Mouse (Mus musculus) midbrain, embryonic 16.5 days (tissue): ENCODE data around the gene Aanat. TPM values are rescaled to one million over a fixed set of nuclear protein-coding genes. Genes with fewer than 3 reads are reported as not detected.

Experiments
- ATAC-seq: fragments of 200-750 bp; cut with Nextera tagmentation; 2 replicates; pipeline ENCODE4 v1.8.0; 2017; ENCODE audit warnings: moderate TSS enrichment
- H3K27ac ChIP-seq: fragments of 300-500 bp; sonication (generic); 2 replicates; pipeline ENCODE4 v1.5.1; 2014; ENCODE audit warnings: mild to moderate bottlenecking, low read length, mixed read lengths
- H3K27me3 ChIP-seq: fragments of 300-500 bp; sonication (generic); 2 replicates; pipeline ENCODE4 v1.6.1; 2014; ENCODE audit warnings: low read depth, low read length, mixed read lengths; ENCODE audit not compliant: control insufficient read depth, insufficient read depth
- H3K36me3 ChIP-seq: fragments of 300-500 bp; sonication (generic); 2 replicates; pipeline ENCODE4 v1.6.1; 2014; ENCODE audit warnings: mild to moderate bottlenecking, low read length, moderate library complexity, mixed read lengths; ENCODE audit not compliant: control insufficient read depth, insufficient read depth
- H3K4me1 ChIP-seq: fragments of 300-500 bp; sonication (generic); 2 replicates; pipeline ENCODE4 v1.6.1; 2014; ENCODE audit warnings: mild to moderate bottlenecking, low read length, mixed read lengths; ENCODE audit not compliant: control insufficient read depth, insufficient read depth
- H3K4me2 ChIP-seq: fragments of 300-500 bp; sonication (generic); 2 replicates; pipeline ENCODE4 v1.6.1; 2014; ENCODE audit warnings: mild to moderate bottlenecking, low read length, mixed read lengths
- H3K4me3 ChIP-seq: fragments of 300-500 bp; sonication (generic); 2 replicates; pipeline ENCODE4 v1.5.1; 2014; ENCODE audit warnings: low read depth, mild to moderate bottlenecking, low read length, moderate library complexity, mixed read lengths
- H3K9ac ChIP-seq: fragments of 300-500 bp; sonication (generic); 2 replicates; pipeline ENCODE4 v1.6.1; 2014; ENCODE audit warnings: low read depth, low read length, mixed read lengths
- H3K9me3 ChIP-seq: fragments of 300-500 bp; sonication (generic); replicated peaks from 2 replicates; pipeline ENCODE4 v1.6.1; 2014; ENCODE audit warnings: mild to moderate bottlenecking, low read length, mixed read lengths; ENCODE audit not compliant: control insufficient read depth, poor library complexity, severe bottlenecking
- WGBS: fragments of 180-500 bp; shearing (Covaris S2); extraction: QIAGEN DNeasy Blood & Tissue Kit; methylation state at CpG from one replicate; pipeline ENCODE4 v1.1.7; 2014; 5-methylcytosine and 5-hydroxymethylcytosine counted together
- polyA plus RNA-seq: library from polyadenylated mRNA; unstranded; fragments of >200 nt; fragmentation: Nextera tagmentation; extraction: Ambion mirVana; gene quantifications from 2 replicates; pipeline ENCODE4 v1.2.1, GENCODE M21; 2015

The Aanat gene
- polyA plus RNA-seq, 1 experiment from 2014 or later, result 0.20 TPM

DNA sequence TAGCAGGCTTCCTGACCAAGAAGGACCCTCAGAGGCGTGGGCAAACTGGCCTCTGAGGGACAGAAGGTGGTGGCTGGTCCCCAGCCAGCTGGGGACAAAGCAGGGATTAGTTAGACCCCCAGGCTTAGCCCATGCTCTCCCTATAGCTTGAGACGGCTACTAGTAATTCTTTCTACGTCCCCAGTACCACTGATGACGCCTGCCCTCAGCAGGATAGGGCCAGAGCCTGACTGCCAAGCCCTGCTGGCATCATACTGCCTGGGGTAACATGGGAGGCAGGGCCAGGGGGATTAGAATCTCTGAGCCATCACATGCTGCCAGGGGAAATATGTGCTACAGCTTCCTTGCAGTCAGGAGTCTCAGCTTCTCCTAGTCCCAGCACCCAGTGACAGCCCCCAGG lies 7.1 kb downstream of the Aanat start:
- no peak overlapping the region for H3K9ac ChIP-seq
- no peak overlapping the region for H3K4me3 ChIP-seq
- peaks cover 8% of the 10 kb centered on the region; the same call in 1 of the 2 replicates for H3K4me1 ChIP-seq
- no peaks in the 10 kb centered on the region for H3K36me3 ChIP-seq
- no peak overlapping the region for H3K4me2 ChIP-seq
- WGBS, result 30% methylated on average over 4 of the region's 4 CpGs
- H3K27me3 ChIP-seq, result no peaks in the 10 kb centered on the region
- ATAC-seq, result no peak
- H3K27ac ChIP-seq, result no peak overlapping the region
- H3K9me3 ChIP-seq, result no peaks in the 10 kb centered on the region

DNA sequence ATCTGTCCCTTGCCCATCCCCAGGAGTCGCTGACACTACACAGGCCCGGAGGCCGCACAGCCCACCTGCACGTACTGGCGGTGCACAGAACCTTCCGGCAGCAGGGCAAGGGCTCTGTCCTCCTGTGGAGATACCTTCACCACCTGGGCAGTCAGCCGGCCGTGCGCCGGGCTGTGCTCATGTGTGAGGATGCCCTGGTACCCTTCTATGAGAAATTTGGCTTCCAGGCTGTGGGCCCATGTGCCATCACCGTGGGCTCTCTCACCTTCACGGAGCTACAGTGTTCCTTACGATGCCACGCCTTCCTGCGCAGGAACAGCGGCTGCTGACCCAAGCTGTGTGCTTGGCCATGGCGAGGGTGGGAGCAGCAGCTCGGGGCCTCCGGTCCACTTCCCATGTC lies 10.5 kb downstream of the Aanat start:
- no peak overlapping the region for H3K4me2 ChIP-seq
- no peaks in the 10 kb centered on the region for H3K27me3 ChIP-seq
- 0 out of 2 replicates have a peak, but pooled peaks cover 2% of the 10 kb centered on the region for H3K4me1 ChIP-seq
- H3K4me3 ChIP-seq, result no peak overlapping the region
- no peak for ATAC-seq
- WGBS, result 87% methylated on average over 19 of the region's 19 CpGs
- H3K9ac ChIP-seq, result no peak overlapping the region
- H3K9me3 ChIP-seq, result no peaks in the 10 kb centered on the region
- no peak overlapping the region for H3K27ac ChIP-seq
- no peaks in the 10 kb centered on the region for H3K36me3 ChIP-seq

DNA sequence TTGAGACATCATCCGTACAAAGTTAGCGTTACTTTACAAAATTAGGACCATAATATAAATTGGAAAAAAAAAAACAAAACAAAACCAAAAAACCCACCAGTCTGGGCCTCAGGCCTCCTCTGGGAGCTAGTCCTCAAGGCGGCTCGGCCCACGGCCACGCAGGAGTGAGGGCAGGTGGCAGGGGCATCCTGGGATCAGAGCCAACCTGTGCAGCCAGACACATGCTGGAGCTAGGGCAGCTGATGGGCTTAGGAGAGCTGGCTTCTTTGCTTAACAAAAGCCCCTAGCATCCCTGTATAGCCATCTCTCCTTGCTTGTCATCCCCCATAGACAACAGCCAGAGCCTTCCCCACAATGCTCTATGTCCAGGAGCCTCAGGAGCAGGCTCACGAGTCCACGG lies 12.0 kb downstream of the Aanat start:
- ATAC-seq, result no peak
- Histone ChIP-seq H3K4me2 (no peak overlapping the region), H3K9ac (no peak overlapping the region), H3K4me1 (no peaks in the 10 kb centered on the region), H3K27me3 (no peaks in the 10 kb centered on the region), H3K9me3 (no peaks in the 10 kb centered on the region), H3K36me3 (no peaks in the 10 kb centered on the region), H3K27ac (no peak overlapping the region), H3K4me3 (no peak overlapping the region)
- WGBS, result 78% methylated on average over 8 of the region's 8 CpGs

DNA sequence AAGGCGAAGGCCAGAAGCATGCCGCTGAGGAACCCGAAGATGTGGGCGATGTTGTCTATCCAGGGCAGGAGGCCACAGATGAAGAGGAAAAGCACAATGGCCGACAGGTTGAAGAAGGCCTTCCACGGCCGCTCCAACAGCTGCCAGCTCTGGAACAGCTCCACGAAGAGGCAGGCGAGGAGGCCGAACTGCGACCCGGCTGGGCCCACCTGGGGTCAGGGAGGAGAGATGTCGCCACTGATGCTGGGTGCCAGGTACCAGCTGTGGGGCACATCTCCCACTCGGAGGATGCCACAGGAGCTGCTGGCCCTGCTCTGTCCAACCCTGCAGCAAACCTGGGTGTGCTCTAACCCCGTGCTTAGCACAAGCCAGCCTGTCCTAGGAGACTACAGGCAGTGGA lies 13.0 kb downstream of the Aanat start:
- Histone ChIP-seq H3K27me3 (no peaks in the 10 kb centered on the region), H3K36me3 (no peaks in the 10 kb centered on the region), H3K4me2 (no peak overlapping the region), H3K4me1 (no peaks in the 10 kb centered on the region), H3K27ac (no peak overlapping the region), H3K9me3 (no peaks in the 10 kb centered on the region), H3K9ac (no peak overlapping the region), H3K4me3 (no peak overlapping the region)
- 93% methylated on average over 15 of the region's 15 CpGs for WGBS
- no peak for ATAC-seq

DNA sequence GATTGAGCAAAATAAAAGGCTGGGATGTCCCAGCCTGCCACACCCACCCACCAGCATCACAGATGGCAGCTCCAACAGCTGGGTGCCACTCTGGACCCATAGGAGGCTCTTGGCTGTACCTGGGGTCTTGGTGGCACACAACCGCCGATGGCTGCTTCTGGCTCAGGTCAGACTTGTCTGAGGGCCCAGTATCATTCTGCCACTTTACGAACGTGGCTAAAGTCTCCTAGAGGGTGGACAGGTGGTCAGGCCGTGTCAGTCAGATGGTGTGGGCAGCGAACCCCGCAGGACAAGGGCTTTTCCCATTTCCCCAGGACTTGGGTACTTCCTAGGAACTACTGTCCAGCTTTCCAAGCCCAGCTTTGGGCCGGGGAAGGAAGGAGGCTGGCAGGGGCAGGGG lies 14.9 kb downstream of the Aanat start:
- 88% methylated on average over 8 of the region's 8 CpGs for WGBS
- no peaks in the 10 kb centered on the region for H3K9me3 ChIP-seq
- H3K36me3 ChIP-seq, result no peaks in the 10 kb centered on the region
- no peak overlapping the region for H3K4me2 ChIP-seq
- no peak overlapping the region for H3K27ac ChIP-seq
- no peak for ATAC-seq
- no peaks in the 10 kb centered on the region for H3K27me3 ChIP-seq
- H3K4me1 ChIP-seq, result no peaks in the 10 kb centered on the region
- H3K9ac ChIP-seq, result no peak overlapping the region
- no peak overlapping the region for H3K4me3 ChIP-seq

DNA sequence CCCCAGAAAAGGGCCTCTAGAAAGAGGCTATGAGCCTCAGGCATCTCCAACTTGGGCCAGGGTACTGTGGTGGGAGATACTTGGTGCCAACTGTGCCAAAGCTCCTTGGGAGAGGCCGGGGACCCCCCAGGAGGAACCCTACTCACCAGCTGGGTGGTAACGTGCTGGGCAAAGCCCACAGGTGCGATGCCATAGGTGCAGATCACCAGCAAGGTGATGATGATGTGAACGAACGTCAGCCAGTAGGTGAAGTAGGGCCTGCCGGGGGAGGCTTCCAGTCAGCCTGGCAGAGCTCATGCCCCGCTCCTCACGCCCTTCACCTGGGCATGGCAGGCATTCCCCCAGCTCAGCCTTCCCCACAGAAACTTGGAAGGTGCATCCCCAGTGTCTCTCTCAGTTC lies 15.8 kb downstream of the Aanat start:
- no peaks in the 10 kb centered on the region for H3K27me3 ChIP-seq
- H3K27ac ChIP-seq, result no peak overlapping the region
- 87% methylated on average over 8 of the region's 8 CpGs for WGBS
- H3K4me2 ChIP-seq, result no peak overlapping the region
- H3K4me1 ChIP-seq, result no peaks in the 10 kb centered on the region
- no peaks in the 10 kb centered on the region for H3K9me3 ChIP-seq
- no peak for ATAC-seq
- H3K9ac ChIP-seq, result no peak overlapping the region
- H3K4me3 ChIP-seq, result no peak overlapping the region
- no peaks in the 10 kb centered on the region for H3K36me3 ChIP-seq

DNA sequence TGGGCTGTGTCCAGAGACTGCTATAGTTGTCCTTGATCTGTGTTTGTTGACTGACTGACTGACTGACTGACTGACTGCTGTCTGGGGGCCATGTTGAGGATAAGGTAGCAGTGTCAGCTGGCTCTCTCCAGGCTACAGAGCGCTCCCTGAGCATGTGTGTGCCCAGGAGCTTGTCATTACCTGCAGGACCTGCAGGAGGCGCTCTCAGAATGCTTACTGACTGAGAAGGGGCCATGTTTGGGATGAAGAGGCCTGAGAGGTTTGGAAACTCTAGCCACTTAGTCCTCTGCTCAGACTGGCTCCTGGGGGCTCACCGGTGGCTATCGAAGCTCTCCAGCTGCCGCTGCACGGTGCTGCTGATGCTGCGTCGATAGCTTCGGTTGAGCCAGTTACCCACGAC lies 17.1 kb downstream of the Aanat start:
- no peak overlapping the region for H3K4me2 ChIP-seq
- H3K9me3 ChIP-seq, result no peaks in the 10 kb centered on the region
- H3K4me1 ChIP-seq, result no peaks in the 10 kb centered on the region
- no peak overlapping the region for H3K9ac ChIP-seq
- H3K27ac ChIP-seq, result no peak overlapping the region
- no peaks in the 10 kb centered on the region for H3K27me3 ChIP-seq
- no peak for ATAC-seq
- 87% methylated on average over 10 of the region's 10 CpGs for WGBS
- H3K4me3 ChIP-seq, result no peak overlapping the region
- H3K36me3 ChIP-seq, result no peaks in the 10 kb centered on the region

DNA sequence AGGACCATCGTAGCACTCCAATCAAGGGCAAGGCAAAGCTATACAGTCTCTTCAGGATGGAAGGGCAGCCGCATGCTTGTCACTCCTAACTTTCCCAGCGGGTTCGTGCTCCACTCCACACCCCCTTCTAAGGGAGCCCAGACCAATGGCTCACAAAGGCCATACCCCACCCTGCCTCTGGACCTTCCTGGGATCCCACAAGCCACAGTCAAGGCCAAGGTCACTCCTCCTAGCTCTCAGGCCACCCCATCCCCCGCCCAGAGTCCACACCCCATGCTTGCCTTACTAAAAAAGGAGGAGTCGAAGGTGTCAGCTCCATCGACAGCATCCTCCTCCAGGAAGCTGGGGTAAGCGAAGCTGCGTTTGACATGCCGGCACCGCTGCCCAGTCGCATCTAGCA lies 17.9 kb downstream of the Aanat start:
- H3K4me1 ChIP-seq, result no peaks in the 10 kb centered on the region
- H3K27me3 ChIP-seq, result no peaks in the 10 kb centered on the region
- ATAC-seq, result no peak
- H3K36me3 ChIP-seq, result no peaks in the 10 kb centered on the region
- H3K9ac ChIP-seq, result no peak overlapping the region
- H3K4me2 ChIP-seq, result no peak overlapping the region
- H3K4me3 ChIP-seq, result no peak overlapping the region
- WGBS, result 92% methylated on average over 12 of the region's 12 CpGs
- H3K9me3 ChIP-seq, result no peaks in the 10 kb centered on the region
- no peak overlapping the region for H3K27ac ChIP-seq

DNA sequence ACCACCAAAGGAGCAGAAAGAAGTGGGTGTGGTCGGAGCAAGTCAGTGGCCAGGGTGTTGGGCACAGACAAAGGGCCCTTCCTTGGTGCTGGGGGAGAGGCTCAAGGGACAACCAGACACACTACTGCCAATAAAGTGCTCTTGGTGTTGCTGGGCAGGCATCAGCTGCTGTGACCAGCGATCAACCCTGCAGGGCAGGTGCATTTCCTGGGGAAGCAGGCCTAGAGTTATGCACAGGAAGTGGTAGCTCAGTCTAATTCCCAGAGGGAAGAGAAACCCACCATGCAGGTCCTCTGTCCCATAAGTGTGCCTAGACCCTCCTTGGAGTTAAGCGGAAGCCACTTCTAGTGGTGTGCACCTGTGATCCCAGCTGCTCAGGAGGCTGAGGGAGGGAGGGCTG lies 21.5 kb downstream of the Aanat start:
- Histone ChIP-seq H3K27ac (no peak overlapping the region), H3K9ac (no peak overlapping the region), H3K27me3 (no peaks in the 10 kb centered on the region), H3K9me3 (no peaks in the 10 kb centered on the region), H3K4me1 (no peaks in the 10 kb centered on the region), H3K4me3 (no peak overlapping the region), H3K36me3 (no peaks in the 10 kb centered on the region), H3K4me2 (no peak overlapping the region)
- no peak for ATAC-seq
- 79% methylated on average over 3 of the region's 3 CpGs for WGBS
